Mouse (Mus musculus) forebrain, embryonic 16.5 days (tissue): ENCODE measurements around the gene Oxld1. TPM values are rescaled to one million over a fixed set of nuclear protein-coding genes. Genes with fewer than 3 reads are reported as not detected.
A peak's percentile ranks its signal among the peaks of the same experiment; 100 is the strongest.

ENCODE experiments used
- ATAC-seq: fragments of 200-750 bp; cut with Nextera tagmentation; 2 replicates; pipeline ENCODE4 v1.8.0; 2017; ENCODE audit warnings: mild to moderate bottlenecking, moderate library complexity
- H3K27ac ChIP-seq: fragments of 300-500 bp; sonication (generic); 2 replicates; pipeline ENCODE4 v1.5.1; 2014; ENCODE audit warnings: low read length, control low read depth
- H3K27me3 ChIP-seq: fragments of 300-500 bp; sonication (generic); replicated peaks from 2 replicates; pipeline ENCODE4 v1.6.1; 2014; ENCODE audit warnings: low read length; ENCODE audit not compliant: control insufficient read depth, insufficient read depth
- H3K36me3 ChIP-seq: fragments of 300-500 bp; sonication (generic); 2 replicates; pipeline ENCODE4 v1.6.1; 2014; ENCODE audit not compliant: control insufficient read depth, insufficient read depth
- H3K4me1 ChIP-seq: fragments of 300-500 bp; sonication (generic); replicated peaks from 2 replicates; pipeline ENCODE4 v1.6.1; 2014; ENCODE audit warnings: low read length; ENCODE audit not compliant: control insufficient read depth, insufficient read depth
- H3K4me2 ChIP-seq: fragments of 300-500 bp; sonication (generic); 2 replicates; pipeline ENCODE4 v1.6.1; 2014; ENCODE audit warnings: mild to moderate bottlenecking, low read length, control low read depth
- H3K4me3 ChIP-seq: fragments of 300-500 bp; sonication (generic); replicated peaks from 2 replicates; pipeline ENCODE4 v1.5.1; 2014; ENCODE audit warnings: mild to moderate bottlenecking, low read length, control low read depth
- H3K9ac ChIP-seq: fragments of 300-500 bp; sonication (generic); replicated peaks from 2 replicates; pipeline ENCODE4 v1.6.1; 2014; ENCODE audit warnings: low read depth, low read length, control low read depth
- H3K9me3 ChIP-seq: fragments of 300-500 bp; sonication (generic); 2 replicates; pipeline ENCODE4 v1.6.1; 2016; ENCODE audit warnings: low read length; ENCODE audit not compliant: control insufficient read depth
- WGBS: fragments of 180-500 bp; shearing (Covaris S2); extraction: QIAGEN DNeasy Blood & Tissue Kit; methylation state at CpG from one replicate; pipeline ENCODE4 v1.1.7; 2014; 5-methylcytosine and 5-hydroxymethylcytosine counted together
- polyA plus RNA-seq: library from polyadenylated mRNA; unstranded; fragments of >200 nt; fragmentation: Nextera tagmentation; extraction: Ambion mirVana; gene quantifications from 2 replicates; pipeline ENCODE4 v1.2.1, GENCODE M21; 2015

Gene Oxld1
- polyA plus RNA-seq = 9.7 and 9.9 TPM in 2 replicates

- H3K9ac ChIP-seq = peak within 1 kb of the TSS; percentile 99
- H3K27ac ChIP-seq = peak within 1 kb of the TSS; percentile 80
- 5% methylated on average over 62 of the region's 62 CpGs for WGBS
- peaks cover 10% of the 10 kb centered on the region for H3K36me3 ChIP-seq
- peaks cover 22% of the 10 kb centered on the region for H3K4me1 ChIP-seq
- no peaks in the 10 kb centered on the region for H3K9me3 ChIP-seq
- H3K4me3 ChIP-seq = peak within 1 kb of the TSS; percentile 97
- peak; percentile 96 for ATAC-seq
- H3K4me2 ChIP-seq = peak within 1 kb of the TSS; percentile 98
- no peaks in the 10 kb centered on the region for H3K27me3 ChIP-seq
Observed at GRCm38 (mm10) chr11:120457772-120458751, at the start of gene Oxld1, which contains the start of gene Ccdc137. Gene Oxld1 (minus strand): TSS chr11:120458068. Gene Ccdc137 (plus strand): TSS chr11:120458115.

DNA sequence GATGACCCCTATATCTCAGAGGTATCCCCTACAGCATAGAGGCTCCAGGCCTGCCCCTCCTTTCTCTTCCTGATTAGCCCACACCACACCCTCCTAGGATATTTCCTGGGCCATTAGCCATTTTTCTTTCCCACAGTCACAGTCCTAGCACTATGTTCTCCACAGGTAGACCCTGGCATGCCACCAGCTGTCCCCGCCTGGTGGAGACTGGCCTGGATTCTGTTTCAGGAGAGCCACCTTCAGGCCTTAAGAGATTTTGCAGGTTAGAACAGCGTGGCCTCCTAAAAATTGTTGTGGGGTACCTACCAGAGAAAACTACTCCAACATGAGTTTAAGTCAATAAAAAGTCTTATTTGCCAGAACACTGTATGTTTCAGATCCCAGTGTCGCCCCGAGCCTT lies 49.0 kb upstream of the Oxld1 start:
- Histone ChIP-seq H3K9me3 (no peaks in the 10 kb centered on the region), H3K27ac (no peak overlapping the region), H3K36me3 (no peaks in the 10 kb centered on the region), H3K27me3 (no peaks in the 10 kb centered on the region), H3K4me1 (peaks cover 2% of the 10 kb centered on the region; the same call in 1 of the 2 replicates), H3K4me2 (no peak overlapping the region), H3K4me3 (no peak overlapping the region), H3K9ac (no peak overlapping the region)
- WGBS = 60% methylated on average over 4 of the region's 4 CpGs
- no peak for ATAC-seq

DNA sequence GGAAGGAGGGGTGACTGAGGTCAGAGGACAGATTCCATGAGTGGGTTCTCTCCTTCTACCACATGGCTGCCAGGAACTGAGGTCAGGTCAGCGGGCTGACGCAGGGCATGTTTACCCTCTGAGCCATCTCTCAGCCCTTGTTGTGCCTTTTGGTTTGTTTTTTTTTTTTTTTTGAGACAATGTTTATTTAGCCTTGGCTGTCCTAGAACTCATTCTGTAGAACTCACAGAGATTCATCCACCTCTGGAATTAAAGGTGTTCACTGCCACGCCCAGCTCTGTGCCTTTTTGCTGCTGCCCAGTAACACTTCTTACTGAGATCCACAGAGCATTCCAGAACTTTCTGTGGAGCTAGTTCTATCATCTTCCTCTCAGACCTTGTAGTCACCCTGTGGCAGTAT lies 47.8 kb upstream of the Oxld1 start:
- Histone ChIP-seq H3K36me3 (no peaks in the 10 kb centered on the region), H3K27ac (no peak overlapping the region), H3K27me3 (no peaks in the 10 kb centered on the region), H3K4me2 (no peak overlapping the region), H3K9me3 (no peaks in the 10 kb centered on the region), H3K4me3 (no peak overlapping the region), H3K9ac (no peak overlapping the region), H3K4me1 (peaks cover under 1% of the 10 kb centered on the region; the same call in 1 of the 2 replicates)
- no peak for ATAC-seq
- WGBS = 95% methylated on average over 3 of the region's 3 CpGs

DNA sequence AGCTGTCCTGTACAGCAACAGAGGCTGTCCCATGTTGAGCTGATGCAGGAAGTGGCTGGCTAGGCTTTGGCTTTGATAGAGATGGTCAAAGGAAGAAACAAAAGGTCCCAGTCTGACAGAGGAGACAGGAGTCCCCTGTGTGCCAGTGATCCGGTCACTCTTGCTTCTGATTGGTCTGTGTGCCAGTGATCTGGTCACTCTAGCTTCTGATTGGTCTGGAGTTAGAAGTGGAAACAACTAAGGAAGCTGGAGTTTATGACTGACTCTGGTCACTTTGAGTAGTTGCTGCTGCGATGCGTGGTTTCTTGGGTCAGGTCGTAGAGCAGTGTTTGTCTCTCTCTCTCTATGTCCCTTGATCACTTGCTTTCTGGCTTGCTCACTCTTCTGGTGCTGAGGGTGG lies 43.8 kb upstream of the Oxld1 start:
- ATAC-seq = no peak
- Histone ChIP-seq H3K4me3 (no peak overlapping the region), H3K27me3 (no peaks in the 10 kb centered on the region), H3K4me1 (no peaks in the 10 kb centered on the region), H3K9ac (no peak overlapping the region), H3K9me3 (no peaks in the 10 kb centered on the region), H3K27ac (no peak overlapping the region), H3K4me2 (no peak overlapping the region), H3K36me3 (0 out of 2 replicates have a peak, but pooled peaks cover 4% of the 10 kb centered on the region)
- 84% methylated on average over 4 of the region's 4 CpGs for WGBS

- H3K27ac ChIP-seq = no peak overlapping the region
- no peak overlapping the region for H3K4me3 ChIP-seq
- no peak for ATAC-seq
- H3K36me3 ChIP-seq = 0 out of 2 replicates have a peak, but pooled peaks cover 4% of the 10 kb centered on the region
- 73% methylated on average over 6 of the region's 6 CpGs for WGBS
- H3K9ac ChIP-seq = no peak overlapping the region
- no peak overlapping the region for H3K4me2 ChIP-seq
- no peaks in the 10 kb centered on the region for H3K27me3 ChIP-seq
- no peaks in the 10 kb centered on the region for H3K9me3 ChIP-seq
- no peaks in the 10 kb centered on the region for H3K4me1 ChIP-seq
Observed at GRCm38 (mm10) chr11:120501018-120501417, 43.1 kb upstream of the Oxld1 start.

GRCm38 (mm10) chr11:120500357-120500756 lies 42.5 kb upstream of the Oxld1 start:
- Histone ChIP-seq H3K9me3 (no peaks in the 10 kb centered on the region), H3K27ac (no peak overlapping the region), H3K4me2 (no peak overlapping the region), H3K27me3 (no peaks in the 10 kb centered on the region), H3K9ac (no peak overlapping the region), H3K4me3 (no peak overlapping the region), H3K36me3 (0 out of 2 replicates have a peak, but pooled peaks cover 4% of the 10 kb centered on the region), H3K4me1 (no peaks in the 10 kb centered on the region)
- ATAC-seq = no peak
- WGBS = 24% methylated on average over 3 of the region's 3 CpGs

- no peak overlapping the region for H3K4me2 ChIP-seq
- H3K27me3 ChIP-seq = no peaks in the 10 kb centered on the region
- no peaks in the 10 kb centered on the region for H3K4me1 ChIP-seq
- 85% methylated on average over 6 of the region's 6 CpGs for WGBS
- ATAC-seq = no peak
- H3K36me3 ChIP-seq = 0 out of 2 replicates have a peak, but pooled peaks cover 4% of the 10 kb centered on the region
- no peak overlapping the region for H3K9ac ChIP-seq
- no peaks in the 10 kb centered on the region for H3K9me3 ChIP-seq
- no peak overlapping the region for H3K27ac ChIP-seq
- no peak overlapping the region for H3K4me3 ChIP-seq
Observed at GRCm38 (mm10) chr11:120499894-120500293, 42.0 kb upstream of the Oxld1 start.

- Histone ChIP-seq H3K4me1 (no peaks in the 10 kb centered on the region), H3K9me3 (no peaks in the 10 kb centered on the region), H3K4me2 (no peak overlapping the region), H3K27me3 (no peaks in the 10 kb centered on the region), H3K36me3 (0 out of 2 replicates have a peak, but pooled peaks cover 4% of the 10 kb centered on the region), H3K9ac (no peak overlapping the region), H3K4me3 (no peak overlapping the region), H3K27ac (no peak overlapping the region)
- no peak for ATAC-seq
- WGBS = 97% methylated on average over 5 of the region's 5 CpGs
Observed at GRCm38 (mm10) chr11:120498891-120499290, 41.0 kb upstream of the Oxld1 start.

- H3K9me3 ChIP-seq = no peaks in the 10 kb centered on the region
- H3K27me3 ChIP-seq = no peaks in the 10 kb centered on the region
- WGBS = 89% methylated on average over 12 of the region's 12 CpGs
- H3K9ac ChIP-seq = no peak overlapping the region
- no peak overlapping the region for H3K27ac ChIP-seq
- H3K36me3 ChIP-seq = 0 out of 2 replicates have a peak, but pooled peaks cover 4% of the 10 kb centered on the region
- no peak for ATAC-seq
- no peak overlapping the region for H3K4me2 ChIP-seq
- H3K4me1 ChIP-seq = peaks cover 4% of the 10 kb centered on the region
- H3K4me3 ChIP-seq = no peak overlapping the region
Observed at GRCm38 (mm10) chr11:120498226-120498625, 40.4 kb upstream of the Oxld1 start.
